Mouse (Mus musculus): ENCODE measurements around the gene 4930451I11Rik.

DNA sequence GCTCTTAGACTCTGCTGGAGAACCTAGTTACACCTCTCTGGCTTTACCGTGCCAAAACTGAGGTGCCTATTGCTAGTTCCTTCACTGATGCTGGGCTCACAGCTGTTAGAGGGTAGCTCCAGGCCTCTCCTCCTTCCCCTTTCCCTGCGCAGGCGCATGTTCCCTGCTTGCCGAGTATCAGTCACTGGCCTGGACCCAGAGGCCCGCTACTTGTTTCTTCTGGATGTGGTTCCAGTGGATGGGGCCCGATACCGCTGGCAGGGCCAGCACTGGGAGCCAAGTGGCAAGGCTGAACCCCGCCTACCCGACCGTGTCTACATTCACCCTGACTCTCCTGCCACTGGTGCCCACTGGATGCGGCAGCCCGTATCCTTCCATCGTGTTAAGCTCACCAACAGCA lies 48.7 kb downstream of the 4930451I11Rik start:
- no peak for TF ChIP-seq CHD2 (IDR thresholded peaks at IDR 0.05; ENCODE audit: low read depth, low read length)
- no peak for TF ChIP-seq MAFK (IDR thresholded peaks at IDR 0.05; ENCODE audit: insufficient read depth, low read depth, low read length)
- TF ChIP-seq ZC3H11A (IDR thresholded peaks at IDR 0.05; ENCODE audit: borderline replicate concordance, low read depth, low read length), result no peak
- no peak for TF ChIP-seq HCFC1 (IDR thresholded peaks at IDR 0.05; ENCODE audit: borderline replicate concordance, insufficient read depth, low read length)

All from ES-E14 (cell line).